Mouse (Mus musculus) small intestine, adult 2 months (tissue): ENCODE results near the gene Prpf31.

Experiments
- CTCF ChIP-seq: fragments of 200-500 bp; IDR thresholded peaks from 2 replicates; pipeline ENCODE4 v1.5.1; 2012; ENCODE audit warnings: low read depth, mild to moderate bottlenecking, control low read depth, inconsistent platforms, low read length, moderate library complexity, mixed read lengths; ENCODE audit not compliant: insufficient replicate concordance, insufficient read length; ENCODE audit errors: extremely low read depth
- POLR2A ChIP-seq: fragments of 200-500 bp; IDR thresholded peaks from 2 replicates; pipeline ENCODE4 v1.6.1; 2012; ENCODE audit warnings: low read depth, mild to moderate bottlenecking, control low read depth, inconsistent platforms, low read length, moderate library complexity

DNA sequence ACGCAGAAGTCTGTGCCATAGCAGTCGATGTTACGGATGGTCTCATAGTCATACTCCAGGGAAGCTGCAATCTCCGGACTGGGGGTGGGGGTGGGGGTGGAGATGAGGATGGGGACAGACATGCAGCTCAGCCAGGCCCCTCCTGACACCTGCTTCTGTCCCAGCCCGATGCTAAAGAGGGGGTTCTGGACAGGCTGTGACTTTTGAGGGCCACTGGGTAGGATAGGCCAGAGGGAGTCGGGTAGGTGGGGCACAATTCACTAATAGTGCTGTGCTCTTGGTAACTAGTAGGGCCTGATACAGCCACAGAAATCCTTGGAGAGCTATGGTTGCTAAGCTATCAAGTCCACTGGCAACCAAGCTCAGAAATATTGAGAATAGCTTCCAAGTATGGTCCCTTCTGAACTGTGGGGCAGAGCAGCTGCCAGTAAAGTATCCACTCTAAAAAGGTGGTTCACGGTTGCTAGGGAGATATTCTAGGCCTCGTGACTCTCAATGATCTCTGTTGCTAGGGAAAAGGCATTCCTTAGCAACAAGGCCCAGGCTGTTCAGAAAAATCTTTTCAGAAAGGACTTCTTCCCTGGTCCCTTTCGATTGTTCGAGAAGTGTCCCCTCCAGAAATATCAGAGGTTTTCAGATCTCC, 54.2 kb downstream of the Prpf31 start:
- TF ChIP-seq CTCF: no peak
- TF ChIP-seq POLR2A: no peak
